Mouse (Mus musculus) urinary bladder, postnatal 4 days (tissue): ENCODE results near the gene Tlr4.

ENCODE experiments used
- DNase-seq, 2 experiments: peaks; one replicate each; pipeline ENCODE4 v3.0.0; 2021 to 2022; ENCODE audit warnings: low spot score in 2 of 2

The Tlr4 gene

DNA sequence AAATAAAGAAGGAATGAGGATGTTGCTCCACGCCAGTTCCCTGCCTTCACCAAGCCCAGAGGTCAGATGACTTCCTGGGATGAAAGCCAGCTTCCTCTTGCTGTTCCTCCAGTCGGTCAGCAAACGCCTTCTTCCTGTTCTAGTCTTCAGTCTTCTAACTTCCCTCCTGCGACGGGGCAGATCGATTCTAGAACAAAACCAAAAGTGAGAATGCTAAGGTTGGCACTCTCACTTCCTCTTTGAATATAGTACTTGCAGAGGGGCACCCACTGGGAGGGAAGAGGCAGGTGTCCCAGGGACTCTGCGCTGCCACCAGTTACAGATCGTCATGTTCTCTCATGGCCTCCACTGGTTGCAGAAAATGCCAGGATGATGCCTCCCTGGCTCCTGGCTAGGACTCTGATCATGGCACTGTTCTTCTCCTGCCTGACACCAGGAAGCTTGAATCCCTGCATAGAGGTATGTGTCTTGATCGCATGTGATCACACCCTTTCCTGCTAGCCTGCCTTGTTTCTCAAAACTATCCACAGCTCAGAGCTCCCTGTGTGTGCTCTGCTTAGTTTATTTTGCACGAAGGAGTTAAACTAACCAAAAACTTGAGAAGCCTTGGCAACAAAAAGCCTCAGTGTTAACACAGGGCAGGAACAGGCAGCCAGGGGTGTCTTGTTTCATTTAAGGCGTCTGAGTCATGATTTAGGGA is at the start of gene Tlr4:
TSS of gene Tlr4 (plus strand) at position 122 of the 700 bp plus-strand sequence.
- DNase-seq, result peak; percentile 56 to 71

DNA sequence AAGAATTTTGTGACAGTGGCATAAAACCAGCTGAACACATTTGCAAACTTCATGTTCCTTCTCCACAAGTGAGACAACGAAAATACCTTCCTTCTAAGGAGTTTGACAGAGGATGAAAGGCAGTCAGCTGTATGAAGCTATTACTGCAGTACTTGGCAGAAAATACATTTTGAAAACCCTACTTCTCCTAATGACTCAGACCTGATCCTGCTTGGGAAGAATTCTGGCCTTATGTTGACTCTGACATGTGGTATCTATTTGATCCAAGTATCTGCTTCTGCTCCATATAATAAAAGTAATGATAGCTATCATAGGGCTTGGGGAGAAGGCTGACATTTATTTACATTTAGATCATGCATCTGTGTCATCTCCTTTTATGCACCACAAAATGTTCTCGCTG is 33.1 kb upstream of the Tlr4 start:
- no peak for DNase-seq

DNA sequence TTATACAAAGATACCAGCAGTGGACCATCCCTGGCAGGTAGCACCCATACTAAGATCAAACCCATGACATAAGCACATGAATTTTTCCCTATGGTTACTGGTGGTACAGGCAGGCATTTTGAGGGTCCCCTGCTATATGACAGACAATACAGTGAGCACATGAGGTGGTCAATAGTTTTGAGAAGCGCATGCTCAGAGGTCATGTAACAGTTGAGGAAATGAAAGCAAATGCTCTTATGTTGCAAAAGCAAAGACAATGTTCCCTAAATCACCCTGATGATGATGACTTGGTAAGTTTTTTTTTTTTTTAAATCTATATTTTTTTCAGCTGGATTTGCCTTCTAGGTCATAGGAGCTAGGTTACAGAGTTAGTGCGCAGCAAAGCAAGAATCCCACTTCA is 30.7 kb upstream of the Tlr4 start:
- DNase-seq, result no peak

DNA sequence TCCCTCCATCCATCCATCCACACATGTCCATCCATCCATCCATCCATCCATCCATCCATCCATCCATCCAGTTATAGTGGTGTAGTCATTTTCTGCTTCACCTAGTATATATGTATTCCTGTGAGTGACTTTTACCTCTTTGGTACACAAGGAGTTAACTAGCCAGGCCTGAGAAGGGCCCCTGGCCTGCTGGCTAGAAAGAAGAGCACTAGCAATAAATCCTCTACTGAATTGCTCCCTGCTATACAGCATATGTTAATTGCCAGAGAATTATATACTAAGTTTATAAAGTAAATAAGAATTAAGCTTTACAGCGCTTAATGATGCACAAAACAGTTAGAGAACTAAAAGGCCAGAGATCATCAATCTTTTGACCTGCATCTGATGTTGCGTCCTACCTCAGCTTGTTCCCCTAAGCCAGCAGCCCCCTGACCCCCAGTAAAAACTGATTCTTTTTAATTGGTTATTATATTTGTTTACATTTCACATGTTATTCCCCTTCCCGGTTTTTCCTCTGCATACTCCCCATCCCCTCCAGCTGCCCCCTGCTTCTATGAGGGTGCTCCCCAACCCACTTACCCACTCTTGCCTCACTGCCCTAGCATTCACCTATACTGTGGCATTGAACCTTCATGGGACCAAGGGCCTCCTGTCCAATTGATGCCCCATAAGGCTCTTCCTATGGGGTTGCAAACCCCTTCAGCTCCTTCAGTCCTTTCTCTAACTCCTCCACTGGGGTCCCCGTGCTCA is 22.7 kb upstream of the Tlr4 start:
- DNase-seq, result no peak

DNA sequence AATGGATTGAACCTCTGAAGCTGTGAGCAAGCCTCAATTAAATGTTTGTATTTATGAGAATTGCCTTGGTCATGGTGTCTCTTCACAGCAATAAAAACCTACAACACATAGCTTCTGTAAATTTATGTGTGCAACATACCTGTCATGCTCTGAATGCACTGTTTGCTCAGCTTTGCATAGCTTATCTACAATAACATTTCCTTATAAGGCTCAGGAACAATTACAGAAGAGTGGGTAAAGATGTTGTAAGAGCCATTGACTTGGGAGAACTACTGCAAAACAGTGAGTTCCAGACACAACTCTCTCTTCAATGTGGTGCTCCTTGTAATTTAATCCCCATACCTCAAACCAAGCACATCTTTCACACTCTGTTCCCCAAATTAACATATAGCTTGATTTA is 21.6 kb upstream of the Tlr4 start:
- no peak for DNase-seq

DNA sequence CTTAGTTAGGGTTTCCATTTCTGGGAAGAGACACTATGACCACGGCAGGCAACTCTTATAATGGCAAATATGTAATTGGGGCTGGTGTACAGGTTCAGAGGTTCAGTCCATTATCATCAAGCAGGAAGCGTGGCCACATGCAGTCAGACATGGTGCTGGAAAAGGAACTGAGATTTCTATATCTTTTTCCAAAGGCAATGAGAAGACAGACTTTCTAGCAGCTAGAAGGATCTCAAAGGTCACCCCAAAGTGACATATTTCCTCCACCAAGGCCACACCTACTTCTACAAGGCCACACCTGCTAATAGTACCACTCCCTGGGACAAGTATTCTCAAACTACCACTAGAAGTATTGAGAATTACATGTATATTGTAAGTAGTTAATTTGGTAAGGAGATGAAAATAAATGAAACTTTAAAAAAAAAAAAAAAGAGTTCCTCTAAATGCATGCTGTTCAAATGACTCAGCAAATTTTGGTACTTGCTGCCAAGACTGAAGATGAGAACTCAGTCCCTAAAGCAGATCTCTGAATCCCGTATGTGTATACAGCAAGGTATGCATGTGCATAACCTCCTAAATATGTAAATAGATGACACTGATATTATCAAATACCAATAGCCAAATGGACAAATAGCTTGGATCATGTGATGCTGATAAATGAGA is 10.9 kb upstream of the Tlr4 start:
- DNase-seq, result no peak

DNA sequence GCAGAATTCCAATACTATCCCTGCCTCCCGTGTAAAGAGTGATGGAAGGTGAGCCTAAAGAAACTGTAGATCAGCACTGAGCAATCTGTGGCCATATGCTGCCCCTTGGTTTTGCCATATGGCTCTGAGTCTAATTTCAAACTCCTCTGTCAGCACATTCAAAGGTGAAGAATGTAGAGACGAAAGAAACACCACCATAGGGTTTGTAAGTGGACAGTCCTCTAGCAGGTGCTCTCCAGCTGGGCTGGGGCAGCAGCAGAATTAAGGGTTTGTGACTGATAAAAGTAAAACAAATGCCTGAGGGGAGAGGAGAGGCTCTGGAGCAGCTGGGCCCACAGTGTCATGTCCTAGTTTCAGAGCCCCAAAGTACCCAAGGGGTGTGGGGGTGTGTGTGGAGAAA is 6.2 kb upstream of the Tlr4 start:
- DNase-seq, result no peak

DNA sequence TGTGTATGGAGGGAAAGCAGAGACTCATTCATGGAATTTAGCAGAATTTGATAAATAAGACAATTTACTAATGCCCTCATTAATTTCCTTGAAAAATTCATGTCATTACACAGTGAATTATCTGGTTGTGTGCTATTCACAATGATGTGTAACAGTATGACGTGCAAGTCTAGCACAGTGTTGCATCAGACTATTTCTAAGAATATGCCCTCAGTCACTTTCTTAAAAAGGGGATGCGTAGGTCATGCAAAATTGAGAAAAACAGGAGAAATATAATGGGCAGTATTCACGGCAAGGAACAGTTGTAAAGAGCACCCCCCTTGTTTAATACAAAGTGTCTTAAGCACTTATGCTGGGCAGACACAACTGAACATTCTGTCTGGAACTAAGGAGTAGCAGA is 5.6 kb upstream of the Tlr4 start:
- DNase-seq, result no peak

DNA sequence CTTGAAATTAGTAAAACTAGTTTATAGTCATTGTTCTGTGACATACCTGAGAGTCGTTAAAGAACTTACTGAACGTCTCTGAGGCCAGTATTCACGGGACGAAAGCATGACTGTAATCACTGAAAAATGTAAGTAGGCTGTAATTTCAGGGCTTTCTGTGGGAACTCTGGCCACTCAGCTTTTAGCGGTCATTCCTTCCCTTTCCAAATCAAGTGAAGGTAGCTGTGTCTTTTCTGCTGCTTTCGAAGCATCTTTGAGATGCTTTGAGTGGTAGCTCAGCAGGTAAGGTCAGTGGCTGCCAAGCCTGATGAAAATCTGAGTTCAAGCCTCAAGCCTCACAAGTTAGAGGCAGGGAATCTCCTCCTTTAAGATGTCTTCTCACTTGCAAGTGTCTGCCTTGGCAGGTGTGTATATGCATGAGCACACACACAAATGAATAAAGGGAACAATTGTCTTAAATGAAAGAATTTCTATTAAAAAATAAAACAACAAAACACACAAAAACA is 832 bp downstream of the Tlr4 start:
- DNase-seq, result no peak

DNA sequence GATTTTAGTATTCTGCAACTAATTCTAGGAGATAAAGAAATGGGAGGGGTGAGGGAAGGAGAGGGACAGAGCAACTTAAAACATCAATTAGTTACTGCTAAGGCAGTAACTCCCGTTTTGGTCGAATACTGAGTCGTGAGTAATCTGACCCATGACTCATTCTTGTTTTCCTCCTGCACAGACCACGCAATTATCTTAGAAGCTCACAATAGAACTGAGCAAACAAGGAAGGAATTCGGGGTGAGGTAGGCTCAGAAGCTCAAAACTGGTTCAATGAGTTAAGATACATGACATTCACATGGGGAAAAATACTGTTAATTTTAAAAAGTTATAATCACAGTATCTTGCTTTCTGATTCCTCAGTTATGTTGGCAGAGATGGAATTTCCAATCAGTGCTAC is 1.3 kb downstream of the Tlr4 start:
- no peak for DNase-seq

DNA sequence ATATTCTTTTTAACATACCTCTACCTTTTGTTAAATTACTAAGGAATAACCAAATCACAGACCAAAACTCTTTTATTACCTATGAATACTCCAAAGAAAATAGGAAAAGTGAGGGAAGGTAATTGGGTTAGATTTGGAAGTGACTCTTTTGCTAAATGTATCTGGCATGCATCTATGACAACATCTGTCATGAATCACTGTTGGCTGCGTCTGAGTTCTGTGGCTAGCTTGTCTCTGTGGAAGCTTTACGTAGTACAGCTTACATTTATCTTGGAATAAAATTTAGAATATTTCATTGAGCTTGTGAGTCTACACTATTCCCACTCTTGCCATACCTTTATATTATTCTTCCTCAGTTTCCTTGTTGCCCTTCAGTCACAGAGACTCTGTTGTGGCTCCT is 10.7 kb downstream of the Tlr4 start:
- DNase-seq, result no peak

DNA sequence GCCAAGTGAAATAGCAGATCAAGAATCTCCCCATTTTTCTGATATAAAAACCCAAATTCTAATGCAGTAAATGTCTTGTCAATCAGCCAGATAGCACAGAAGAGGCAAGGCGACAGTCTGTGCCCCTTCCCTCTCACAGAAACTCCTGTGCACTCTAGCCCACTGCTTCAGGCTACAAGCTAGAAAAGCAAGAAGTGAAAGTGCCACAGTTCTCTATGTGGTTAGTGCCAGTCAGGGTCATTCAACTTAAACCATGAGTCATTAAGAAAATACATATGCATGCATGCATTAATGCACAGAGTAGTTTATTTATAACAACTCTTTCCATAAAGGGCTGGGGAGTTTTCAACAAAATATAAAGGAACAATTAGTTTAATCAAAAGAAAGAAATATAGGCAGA is 15.9 kb downstream of the Tlr4 start:
- no peak for DNase-seq

DNA sequence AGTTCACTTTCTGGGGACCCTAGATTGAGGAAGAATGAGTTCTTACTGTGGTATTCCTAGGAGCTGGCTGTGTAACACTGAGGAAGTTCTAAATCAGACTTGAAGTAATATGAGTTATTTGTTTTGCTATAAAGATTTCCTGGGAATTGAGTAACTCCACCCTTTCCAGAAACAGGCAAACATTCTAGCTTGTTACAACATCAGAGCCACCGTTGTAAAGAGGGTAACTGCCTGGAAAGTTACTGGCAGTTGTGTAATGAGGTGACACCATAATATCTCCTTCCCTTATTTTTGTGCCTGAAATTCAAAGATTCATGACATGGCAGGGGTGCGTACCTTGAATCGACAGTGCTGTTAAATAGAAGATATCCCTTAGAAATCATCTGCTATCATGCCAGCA is 24.6 kb downstream of the Tlr4 start:
- DNase-seq, result no peak

DNA sequence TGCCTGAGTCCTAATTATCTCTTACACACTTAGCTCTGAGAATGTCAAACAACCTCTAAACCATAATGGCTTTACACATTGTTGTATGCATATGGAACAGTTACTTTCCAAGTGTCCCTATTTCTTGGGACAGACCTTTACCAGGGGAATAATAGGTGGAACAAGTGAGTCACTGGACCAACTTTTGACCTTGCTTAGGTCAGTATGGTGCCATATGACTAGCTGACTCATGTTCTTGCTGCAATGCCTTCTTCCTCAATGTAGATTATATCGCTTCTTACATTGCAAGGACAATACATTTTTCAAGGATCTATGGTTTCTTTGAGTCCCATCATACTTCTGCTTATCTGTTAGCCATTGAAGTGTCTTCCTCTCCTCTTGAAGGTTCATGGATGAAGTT is 29.6 kb downstream of the Tlr4 start:
- no peak for DNase-seq

DNA sequence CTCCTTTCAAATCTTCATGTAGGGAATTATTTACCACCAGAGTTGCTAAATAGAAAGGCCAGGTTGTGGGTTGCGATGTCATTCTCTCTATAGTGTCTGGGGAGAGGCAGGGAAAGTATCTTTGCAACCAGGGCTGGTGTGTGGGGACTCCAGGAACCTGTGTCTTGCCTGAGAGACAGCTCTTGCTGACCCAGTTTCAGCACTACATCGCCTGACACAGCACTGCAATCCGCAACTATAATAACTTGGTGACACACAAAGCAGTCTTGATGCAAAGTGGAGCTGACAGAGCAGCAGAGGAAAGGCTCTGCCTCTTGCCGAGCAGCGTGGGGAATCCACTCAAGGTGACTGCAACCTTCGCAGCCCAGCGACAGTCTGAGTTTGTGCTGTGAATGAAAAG is 42.5 kb downstream of the Tlr4 start:
- no peak for DNase-seq

DNA sequence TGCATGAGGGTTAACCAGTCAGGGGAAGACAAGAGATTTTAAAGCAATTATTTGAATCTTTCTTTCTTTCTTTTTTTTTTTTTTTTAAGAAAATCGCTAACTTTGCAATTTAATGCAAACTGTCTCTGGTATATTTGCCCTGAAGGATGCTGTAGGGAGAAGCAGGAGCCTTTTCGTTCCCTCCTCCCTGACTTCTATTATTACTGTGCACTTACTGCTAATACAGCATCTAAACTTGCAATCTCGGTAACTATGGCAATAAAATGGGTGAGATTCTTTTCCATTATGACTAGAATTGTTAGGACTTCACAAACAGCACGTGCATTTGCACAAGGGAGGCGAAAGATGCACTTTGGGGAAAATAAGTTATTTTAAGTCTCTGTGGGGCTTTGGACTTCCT is 44.6 kb downstream of the Tlr4 start:
- no peak for DNase-seq

DNA sequence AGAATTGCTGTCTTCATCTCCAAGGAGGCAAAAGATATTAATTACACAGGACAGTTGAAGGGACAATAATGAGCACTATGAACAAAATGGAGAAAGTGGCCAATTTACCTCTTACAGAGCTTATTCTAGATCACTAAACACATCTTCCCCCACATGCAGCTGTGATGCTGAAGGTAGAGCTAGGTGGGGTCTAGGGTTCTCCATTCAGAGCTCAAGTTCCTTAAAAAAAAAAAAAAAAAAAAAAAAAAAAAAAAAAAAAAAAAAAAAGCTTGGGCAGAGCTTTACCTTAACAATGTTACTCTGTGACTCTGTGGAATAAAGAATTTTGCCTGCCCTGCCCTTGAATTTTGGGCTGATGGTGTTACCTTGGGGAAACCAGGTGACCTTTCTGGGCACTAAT is 46.0 kb downstream of the Tlr4 start:
- DNase-seq, result no peak

DNA sequence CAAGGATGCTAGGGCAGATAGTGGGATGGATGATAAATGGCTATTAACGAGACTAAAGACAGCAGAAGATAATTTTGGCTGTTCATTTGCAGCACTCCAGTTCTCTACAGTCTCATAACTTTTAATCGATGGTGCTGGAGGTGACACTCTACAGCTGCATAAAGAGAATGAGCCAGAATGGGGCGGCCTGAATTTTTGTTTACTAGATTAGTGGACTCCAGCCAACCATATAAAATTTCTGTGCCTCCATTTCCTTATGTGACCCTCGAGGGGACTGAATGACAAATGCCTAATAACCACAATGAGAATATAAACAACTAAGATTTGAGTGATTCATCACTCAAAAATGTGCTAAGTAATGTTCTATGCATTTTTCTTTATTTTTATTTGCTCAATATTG is 48.4 kb downstream of the Tlr4 start:
- no peak for DNase-seq

DNA sequence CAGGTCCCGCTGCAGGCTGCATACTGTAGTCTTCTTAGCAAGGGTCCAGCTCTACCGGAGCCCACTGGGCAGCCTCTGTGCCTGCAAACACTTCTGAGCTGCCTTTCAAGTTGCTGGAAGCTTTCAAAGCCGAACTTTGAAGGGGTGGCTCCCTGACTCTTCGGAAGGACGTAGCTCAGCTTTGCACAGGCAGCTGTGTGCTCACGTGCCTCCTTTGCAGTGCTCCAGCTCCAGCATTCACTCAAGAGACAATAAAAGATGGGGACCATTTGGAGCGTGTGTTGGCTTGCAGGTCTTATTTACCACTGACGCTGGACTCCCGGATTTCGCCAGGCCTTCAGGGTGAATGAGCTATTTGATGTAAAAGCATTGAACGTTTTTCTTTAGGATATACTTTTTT is 50.2 kb downstream of the Tlr4 start:
- DNase-seq, result no peak

DNA sequence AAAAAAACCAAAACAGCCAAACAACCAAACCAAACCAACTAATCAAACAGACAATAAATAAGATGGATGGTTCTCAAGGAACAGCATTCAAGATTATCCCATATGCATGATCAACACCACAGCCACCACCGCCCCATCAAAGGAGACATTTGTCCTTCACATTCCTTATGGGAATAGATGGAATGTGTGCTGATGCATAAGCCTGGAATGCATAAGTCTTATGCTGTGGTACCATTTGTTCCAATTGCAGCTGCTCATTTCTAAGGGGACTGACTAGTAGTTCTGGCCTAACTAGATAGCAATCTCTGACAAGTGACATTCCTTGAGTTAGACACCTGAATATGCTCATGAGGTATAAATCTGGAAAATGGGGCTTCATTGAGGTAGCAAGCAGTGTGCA is 54.1 kb downstream of the Tlr4 start:
- no peak for DNase-seq

DNA sequence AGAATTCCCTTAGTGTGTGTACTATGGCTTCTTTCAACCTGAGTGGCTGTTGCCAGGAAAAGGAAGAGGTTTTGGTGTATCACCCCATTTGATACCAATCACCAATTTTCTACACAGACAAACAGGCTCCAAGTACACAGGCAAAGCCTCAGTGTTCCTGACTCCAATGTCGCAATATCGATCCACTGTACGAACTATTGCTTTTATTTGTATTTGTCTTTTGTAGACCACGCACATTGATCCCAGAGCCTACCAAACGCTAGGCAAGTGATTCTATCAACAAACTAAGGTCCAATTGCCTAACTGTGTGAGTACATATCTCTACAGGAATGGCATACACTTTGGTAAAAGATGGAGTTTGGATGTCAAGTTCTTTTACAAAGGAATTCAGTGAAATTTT is 55.9 kb downstream of the Tlr4 start:
- DNase-seq, result no peak

DNA sequence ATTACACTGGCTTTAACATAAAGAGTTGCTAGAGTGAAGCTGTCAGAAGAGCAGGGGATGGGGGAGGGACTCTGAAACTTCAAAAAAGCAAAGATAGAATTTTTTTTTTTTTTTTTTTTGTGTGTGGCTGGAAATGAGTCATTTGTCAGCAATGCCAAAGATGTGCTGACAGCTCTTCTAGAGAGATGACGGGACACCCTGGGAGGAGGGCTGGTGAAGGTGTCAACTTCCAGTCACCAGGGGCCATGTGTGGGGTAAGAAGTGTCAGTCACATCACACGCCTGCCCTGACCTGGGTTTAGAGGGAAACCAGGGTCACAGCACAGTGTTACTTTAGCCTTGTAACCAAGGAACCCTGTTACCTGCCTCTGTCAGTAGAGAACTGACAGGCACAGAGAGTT is 67.2 kb downstream of the Tlr4 start:
- DNase-seq, result no peak

DNA sequence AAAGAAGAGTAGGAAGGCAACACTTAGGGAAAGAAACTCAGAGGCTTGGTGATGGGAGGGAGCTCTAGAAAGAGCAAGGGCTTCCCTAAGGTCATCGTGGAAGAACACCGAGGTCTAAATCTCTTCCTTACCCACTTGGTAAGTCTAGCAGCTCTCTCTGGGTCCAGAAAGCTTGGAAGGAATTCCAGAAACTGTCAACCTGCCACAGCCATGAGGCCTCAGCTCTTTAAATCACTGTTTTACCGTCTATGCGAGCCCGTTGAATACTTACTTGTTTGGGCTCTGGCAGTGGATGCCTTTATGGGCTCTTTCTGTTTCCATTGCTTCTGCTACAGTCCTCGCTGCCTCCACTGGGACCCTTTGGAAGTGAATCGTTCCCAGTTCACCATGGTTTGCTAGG is 67.6 kb downstream of the Tlr4 start:
- no peak for DNase-seq
